Mouse (Mus musculus) CH12.LX (cell line): Measurements from ENCODE around the gene Plin2.

ENCODE experiments used
- CTCF ChIP-seq, 2 experiments: IDR thresholded peaks in 1 of 2; conservative IDR thresholded peaks in 1 of 2; 2 replicates each; pipeline ENCODE4 v1.5.1; 2011 to 2012; ENCODE audit warnings: low read depth in 2 of 2, low read length in 2 of 2, improper control_type of control experiment in 1 of 2, inconsistent platforms in 1 of 2, mild to moderate bottlenecking in 1 of 2, moderate library complexity in 1 of 2
- MAFK ChIP-seq: IDR thresholded peaks from 2 replicates; pipeline ENCODE4 v1.6.1; 2011; ENCODE audit warnings: low read length, improper control_type of control experiment; ENCODE audit not compliant: insufficient replicate concordance
- POLR2A ChIP-seq: IDR thresholded peaks from 2 replicates; pipeline ENCODE4 v1.6.1; 2011; ENCODE audit warnings: low read depth, mild to moderate bottlenecking, improper control_type of control experiment, low read length
- SMC3 ChIP-seq: IDR thresholded peaks from 2 replicates; pipeline ENCODE4 v1.6.1; 2011; ENCODE audit warnings: low read depth, low read length, improper control_type of control experiment
- TCF12 ChIP-seq: IDR thresholded peaks from 2 replicates; pipeline ENCODE4 v1.6.1; 2014; ENCODE audit warnings: low read depth, mild to moderate bottlenecking, inconsistent platforms, low read length, improper control_type of control experiment
- USF1 ChIP-seq: IDR thresholded peaks from 2 replicates; pipeline ENCODE4 v1.6.1; 2014; ENCODE audit warnings: low read depth, mild to moderate bottlenecking, inconsistent platforms, low read length, improper control_type of control experiment
- ZMIZ1 ChIP-seq: IDR thresholded peaks from 2 replicates; pipeline ENCODE4 v1.6.1; 2012; ENCODE audit warnings: low read depth, mild to moderate bottlenecking, inconsistent platforms, low read length, improper control_type of control experiment
- ZNF384 ChIP-seq: IDR thresholded peaks from 2 replicates; pipeline ENCODE4 v1.6.1; 2012; ENCODE audit warnings: low read depth, low read length, improper control_type of control experiment, inconsistent platforms

DNA sequence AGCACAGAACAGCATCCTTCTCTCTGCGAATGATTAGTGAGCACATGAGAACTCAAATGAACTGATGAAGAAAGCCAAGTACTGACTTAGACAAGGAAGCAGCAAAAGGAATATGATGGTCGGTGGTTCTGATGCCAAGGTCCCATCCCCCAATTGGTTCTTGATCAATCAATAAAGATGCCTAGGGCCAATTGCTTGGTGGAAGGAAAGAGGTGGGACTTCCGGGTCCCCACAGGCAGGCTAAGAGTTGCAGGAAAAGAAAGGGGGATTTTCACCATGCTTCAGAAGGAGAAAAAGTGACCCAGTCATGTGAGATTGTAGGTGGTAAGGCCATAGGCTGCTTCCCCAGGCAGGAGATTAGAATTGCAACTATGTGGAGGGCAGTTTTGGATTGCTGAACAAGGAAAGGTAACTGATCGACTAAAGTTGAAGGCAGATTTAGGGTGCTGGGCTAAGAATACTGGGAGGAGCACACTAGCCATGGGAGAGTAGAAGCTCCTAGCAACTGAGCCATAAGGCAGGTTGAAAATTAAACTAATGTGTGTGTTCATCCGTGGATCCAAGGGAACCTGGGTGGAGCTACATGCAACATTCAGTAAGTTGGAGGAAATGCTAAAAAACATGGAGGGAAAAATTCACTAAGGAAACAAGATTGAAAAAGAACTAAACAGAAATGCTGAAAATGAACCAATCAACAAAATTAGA, 29.5 kb upstream of the Plin2 start:
- TF ChIP-seq TCF12 (no peak), USF1 (no peak), CTCF (conservative IDR thresholded peaks at IDR 0.05 in 1 of 2, IDR thresholded peaks at IDR 0.05 in 1 of 2; ENCODE audit: low read depth in 2 of 2, low read length in 2 of 2) (no peak), SMC3 (no peak), ZMIZ1 (no peak), ZNF384 (no peak), POLR2A (no peak), MAFK (no peak)
